Mouse (Mus musculus): ENCODE measurements at regions not wholly inside any gene's neighbourhood (a gene's known extent, or its start where the extent isn't known, plus 50 kb on each side); places are given as distances from the start of the nearest gene placed in this dataset.
"Not testable (repeated sequence)": the region's sequence is repeated elsewhere in the genome, so short reads cannot be mapped to it uniquely, and the experiment has no call there.

DNA sequence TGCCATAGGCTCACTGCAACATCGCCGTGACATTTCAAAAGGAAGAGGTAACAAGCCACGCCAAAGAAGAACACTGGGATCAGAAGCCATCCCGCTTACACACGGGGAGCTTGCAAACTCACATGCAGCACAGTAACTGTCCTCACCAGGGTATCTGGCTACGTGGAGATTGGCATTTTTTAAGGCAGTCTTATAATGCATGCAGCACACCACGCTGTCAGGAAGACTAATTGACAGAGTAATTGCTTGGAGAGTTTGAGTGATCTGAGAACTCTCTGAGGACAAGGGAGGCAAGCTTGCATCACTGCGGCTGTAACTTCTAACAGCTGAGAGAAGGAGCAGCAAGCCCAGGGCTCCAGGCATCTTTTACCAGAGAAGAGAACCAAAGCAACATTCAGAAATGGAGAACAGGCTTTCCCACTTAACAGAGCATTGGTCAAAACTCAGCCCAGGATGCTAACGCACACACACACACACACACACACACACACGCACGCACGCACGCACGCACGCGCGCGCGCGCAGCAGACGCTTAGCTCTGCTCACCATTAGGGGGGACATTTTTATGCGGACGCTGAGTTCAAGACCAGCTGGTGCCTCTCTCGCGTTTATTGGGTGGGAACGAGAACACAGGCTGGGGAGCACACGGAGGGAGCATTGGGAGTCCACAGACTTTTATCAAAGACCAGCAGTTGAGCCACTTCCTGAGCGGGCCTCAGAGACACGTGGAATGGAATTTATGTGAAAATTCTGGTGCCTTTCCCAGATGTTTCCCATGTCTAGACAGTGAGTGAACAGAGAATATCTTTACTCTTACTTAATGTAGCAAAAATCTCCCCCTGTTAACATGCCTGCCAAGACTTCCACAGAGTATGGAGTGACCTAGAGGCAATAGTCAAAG is 66.6 kb downstream of the 1700129C05Rik start:
- intact Hi-C loops (cut with DNase I): no loop called here
- DNase-seq (ENCODE audit: low spot score in 2 of 2): peak in 1 of 2 experiments; percentile 3

DNA sequence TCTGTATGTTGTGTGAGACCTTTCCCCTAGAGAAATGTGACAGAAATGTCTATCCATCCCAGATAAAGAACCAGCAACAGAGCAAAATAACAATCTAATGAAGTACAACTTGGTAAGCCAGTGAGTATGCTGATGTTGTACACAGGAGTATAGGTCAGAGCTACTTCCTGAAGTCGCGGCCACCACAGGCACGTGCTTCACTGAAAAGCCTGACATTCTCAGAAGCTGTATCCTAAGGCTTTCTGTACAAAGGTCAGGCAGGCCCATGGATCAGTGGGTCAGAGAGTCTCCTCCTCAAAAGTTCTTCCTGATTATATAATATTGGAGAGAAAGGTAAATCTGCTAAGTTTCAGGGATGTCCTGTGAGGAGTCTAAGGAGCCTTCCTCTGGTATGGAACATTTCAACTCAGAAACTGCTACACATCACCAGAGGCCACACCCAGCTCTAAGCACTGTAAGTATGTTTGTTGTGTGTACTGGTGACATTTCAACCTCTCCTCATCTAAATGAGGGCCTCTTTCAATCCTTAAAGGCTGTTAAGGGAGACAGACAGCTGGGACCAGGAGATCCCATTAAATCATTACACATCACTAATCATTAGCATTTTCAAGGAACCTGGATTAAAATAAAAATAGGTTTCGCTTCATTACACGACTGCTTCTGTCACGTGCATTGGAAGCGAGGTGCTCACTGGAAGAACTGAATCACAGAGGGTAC is 70.2 kb downstream of the 1700129C05Rik start:
- DNase-seq (ENCODE audit: low spot score in 2 of 2): no peak
- intact Hi-C loops (cut with DNase I): no loop called here

GRCm38 (mm10) chr14:59070056-59070455 is 72.6 kb downstream of the 1700129C05Rik start:
- DNase-seq (ENCODE audit: low spot score in 2 of 2): no peak
- intact Hi-C loops (cut with DNase I): no loop called here

GRCm38 (mm10) chr14:59066456-59067220 is 76.1 kb downstream of the 1700129C05Rik start:
- intact Hi-C loops (cut with DNase I): no loop called here
- peak; percentile 13 to 20 for DNase-seq (ENCODE audit: low spot score in 2 of 2)

DNA sequence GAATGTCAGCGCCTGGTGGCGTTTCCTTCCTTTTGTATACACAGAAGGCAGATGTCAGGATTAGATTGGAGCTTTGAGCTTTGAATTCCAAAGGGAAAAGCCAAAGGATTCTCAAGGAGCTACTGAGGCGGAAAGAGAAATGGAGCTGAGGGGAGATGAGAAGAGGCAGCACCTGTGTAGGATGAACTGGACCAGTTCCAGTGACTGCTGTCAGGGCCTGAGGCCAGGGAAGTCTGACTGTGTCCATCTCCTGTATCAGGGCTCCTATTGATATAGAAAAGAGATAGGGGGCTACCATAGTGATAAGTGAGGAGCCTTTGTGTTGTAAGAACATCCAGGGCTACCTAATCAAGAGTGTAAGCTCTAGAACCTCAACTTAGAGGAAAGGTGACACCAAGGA is 79.5 kb downstream of the 1700129C05Rik start:
- intact Hi-C loops (cut with DNase I): no loop called here
- DNase-seq (ENCODE audit: low spot score in 2 of 2): no peak

GRCm38 (mm10) chr14:59056832-59057231 is 85.9 kb downstream of the 1700129C05Rik start:
- DNase-seq (ENCODE audit: low spot score in 2 of 2): no peak
- intact Hi-C loops (cut with DNase I): no loop called here

- intact Hi-C loops (cut with DNase I): no loop called here
- DNase-seq (ENCODE audit: low spot score in 2 of 2): no peak
Measured at GRCm38 (mm10) chr14:59055283-59055682, 87.4 kb downstream of the 1700129C05Rik start.

DNA sequence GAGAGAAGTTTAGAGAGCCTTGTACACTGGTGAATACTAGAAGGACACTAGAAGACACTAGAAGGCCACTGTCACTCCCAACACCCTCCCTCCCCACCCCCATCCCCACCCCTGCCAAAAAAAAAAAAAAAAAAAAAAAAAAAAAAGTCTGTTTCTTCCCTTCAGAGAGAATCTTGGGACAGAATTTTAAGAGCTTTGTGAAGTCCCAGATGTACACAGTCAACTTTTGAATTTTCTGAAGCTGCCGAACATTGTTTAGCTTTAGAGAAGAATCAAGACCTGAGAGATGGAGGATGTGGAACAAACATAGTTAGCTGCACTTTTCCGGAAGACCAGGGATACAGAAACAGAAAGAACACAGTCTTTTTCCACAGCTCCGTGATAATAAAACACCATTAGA is 90.3 kb downstream of the 1700129C05Rik start:
- intact Hi-C loops (cut with DNase I): no loop called here
- no peak for DNase-seq (ENCODE audit: low spot score in 2 of 2)

- intact Hi-C loops (cut with DNase I): no loop called here
- DNase-seq (ENCODE audit: low spot score in 2 of 2): no peak
Measured at GRCm38 (mm10) chr14:59051478-59051879, 91.2 kb downstream of the 1700129C05Rik start.

- intact Hi-C loops (cut with DNase I): no loop called here
Measured at GRCm38 (mm10) chr14:59045687-59046086, 97.0 kb downstream of the 1700129C05Rik start.

DNA sequence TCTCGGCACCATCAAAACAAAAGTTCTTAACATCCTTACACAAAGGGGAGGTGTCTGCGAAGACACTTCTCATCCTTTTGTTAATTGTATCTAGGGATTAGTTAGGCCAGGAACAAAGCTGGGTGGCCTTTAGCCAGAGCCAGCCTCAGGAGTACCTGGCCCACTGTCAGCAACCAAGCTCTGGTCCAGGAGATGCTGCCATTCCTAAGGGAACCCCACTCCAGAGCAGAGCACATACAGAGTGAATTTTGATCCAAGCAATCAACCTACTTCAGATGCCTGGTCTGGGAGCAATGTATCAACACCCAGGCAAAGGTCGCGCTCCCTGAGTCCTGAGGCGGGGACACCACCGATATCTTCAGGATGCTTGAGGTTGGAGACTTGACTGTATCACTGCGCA is 97.5 kb downstream of the 1700129C05Rik start:
- DNase-seq (ENCODE audit: low spot score in 2 of 2): no peak
- intact Hi-C loops (cut with DNase I): no loop called here

More at GRCm38 (mm10) chr14:59045687-59046086, 97.0 kb downstream of the 1700129C05Rik start:
- DNase-seq (ENCODE audit: low spot score in 2 of 2): no peak

GRCm38 (mm10) chr14:59042152-59042551 is 100.5 kb downstream of the 1700129C05Rik start:
- intact Hi-C loops (cut with DNase I): no loop called here
- DNase-seq (ENCODE audit: low spot score in 2 of 2): no peak

DNA sequence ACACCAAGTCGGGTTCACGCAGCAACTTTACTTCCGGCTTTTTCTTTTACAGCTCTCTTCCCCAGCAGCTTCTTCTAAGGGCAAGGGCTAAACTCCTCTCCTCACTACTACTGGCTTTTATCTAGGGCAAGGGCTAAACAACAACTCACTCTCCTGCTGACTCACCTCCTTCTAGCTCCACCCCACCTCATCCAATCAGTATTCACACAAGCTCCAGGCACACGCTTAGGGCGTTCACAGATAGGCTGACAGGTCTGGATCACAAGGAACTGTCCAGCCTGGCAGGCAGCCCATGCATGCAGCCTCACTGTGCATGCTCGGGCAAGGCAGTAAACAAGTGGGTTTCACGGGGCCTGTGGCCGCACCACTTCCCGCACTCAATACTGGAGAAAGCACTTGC is 116.9 kb downstream of the 1700129C05Rik start:
- DNase-seq (ENCODE audit: low spot score in 2 of 2); intact Hi-C loops (cut with DNase I): not testable (repeated sequence)

GRCm38 (mm10) chr14:59009534-59009933 is 133.2 kb downstream of the 1700129C05Rik start:
- DNase-seq (ENCODE audit: low spot score in 2 of 2): no peak
- intact Hi-C loops (cut with DNase I): no loop called here

- intact Hi-C loops (cut with DNase I): no loop called here
- peak; percentile 4 to 11 for DNase-seq (ENCODE audit: low spot score in 2 of 2)
Measured at GRCm38 (mm10) chr14:58999106-58999778, 143.5 kb downstream of the 1700129C05Rik start.

GRCm38 (mm10) chr14:58994994-58995393 is 147.7 kb downstream of the 1700129C05Rik start:
- intact Hi-C loops (cut with DNase I): no loop called here

DNA sequence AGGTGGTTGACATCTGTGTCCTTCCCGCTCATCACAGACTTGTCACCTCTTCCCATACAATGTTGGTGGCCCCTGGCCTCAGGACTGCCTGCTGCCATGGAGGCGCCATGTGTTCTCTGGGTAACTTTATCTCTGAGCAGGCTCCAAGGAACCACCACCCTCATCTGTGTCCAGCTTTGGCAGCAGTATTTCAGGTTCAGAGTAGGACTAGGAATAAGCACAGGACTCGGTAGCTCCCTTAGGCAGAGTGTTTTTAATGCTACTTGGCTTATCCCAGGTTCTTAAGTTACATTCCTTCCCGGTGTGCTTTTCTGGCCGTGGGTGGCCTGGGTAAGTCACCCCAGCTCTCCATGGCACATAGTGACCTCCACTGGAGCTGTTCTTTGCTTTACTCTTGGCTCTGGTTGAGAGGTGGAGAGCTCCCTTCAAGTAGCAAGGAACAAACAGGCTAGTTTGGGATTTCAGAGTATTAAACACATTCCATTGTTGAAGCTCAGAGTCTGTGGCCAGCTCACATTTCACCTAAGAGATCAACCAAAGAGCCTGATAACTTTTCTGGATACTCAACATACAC is 153.0 kb downstream of the 1700129C05Rik start:
- intact Hi-C loops (cut with DNase I): no loop called here
- DNase-seq (ENCODE audit: low spot score in 2 of 2): no peak

More at GRCm38 (mm10) chr14:58994994-58995393, 147.7 kb downstream of the 1700129C05Rik start:
- DNase-seq (ENCODE audit: low spot score in 2 of 2): no peak

GRCm38 (mm10) chr14:58987688-58988087 is 155.0 kb downstream of the 1700129C05Rik start:
- intact Hi-C loops (cut with DNase I): no loop called here
- DNase-seq (ENCODE audit: low spot score in 2 of 2): no peak

DNA sequence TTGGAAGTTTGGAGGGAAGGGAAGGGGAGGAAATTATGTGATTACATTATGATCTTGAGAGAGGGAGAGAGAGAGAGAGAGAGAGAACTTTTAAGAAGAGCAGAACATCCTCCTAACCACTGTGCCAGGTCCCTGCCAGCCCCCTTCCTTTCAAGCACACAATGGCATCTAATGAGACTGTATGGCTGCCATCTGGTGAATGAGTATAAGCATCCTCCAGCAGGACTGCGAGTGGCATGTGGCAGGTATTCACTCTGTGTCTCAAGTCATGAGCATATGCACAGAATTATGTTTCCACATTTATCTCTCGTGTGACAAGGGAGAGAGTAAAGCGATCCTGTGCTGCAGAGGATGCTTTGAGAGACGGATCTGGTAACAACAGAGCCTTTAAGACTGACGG is 156.9 kb downstream of the 1700129C05Rik start:
- DNase-seq (ENCODE audit: low spot score in 2 of 2): peak in 1 of 2 experiments; percentile 3
- intact Hi-C loops (cut with DNase I): no loop called here

Data from left cerebral cortex, postnatal 14 days (tissue).